Mouse (Mus musculus): ENCODE measurements around the gene Pex11b.
"Not testable (repeated sequence)": the region's sequence is repeated elsewhere in the genome, so short reads cannot be mapped to it uniquely, and the experiment has no call there.

DNA sequence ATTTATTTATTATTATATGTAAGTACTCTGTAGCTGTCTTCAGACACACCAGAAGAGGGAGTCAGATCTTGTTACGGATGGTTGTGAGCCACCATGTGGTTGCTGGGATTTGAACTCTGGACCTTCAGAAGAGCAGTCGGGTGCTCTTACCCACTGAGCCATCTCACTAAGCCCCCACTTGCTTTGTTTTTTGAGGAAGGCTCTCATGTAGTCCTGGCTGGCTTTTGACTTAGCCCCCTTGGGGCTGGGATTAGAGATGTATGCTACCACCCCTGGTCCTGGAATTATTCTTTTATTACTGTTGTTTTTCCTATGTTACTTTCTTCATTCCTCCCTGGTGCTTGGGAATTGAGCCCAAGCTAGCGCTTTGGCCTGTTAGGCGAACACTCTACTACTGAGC, 29.2 kb upstream of the Pex11b start:
- TF ChIP-seq CTCF, EP300 (IDR thresholded peaks at IDR 0.05; ENCODE audit: low read depth): not testable (repeated sequence)
